Mouse (Mus musculus) myocyte (in vitro differentiated cells): ENCODE measurements at regions not wholly inside any gene's neighbourhood (a gene's known extent, or its start where the extent isn't known, plus 50 kb on each side); places are given as distances from the start of the nearest gene placed in this dataset.

Experiments
- CEBPB ChIP-seq: IDR thresholded peaks from 2 replicates; pipeline ENCODE4 v1.6.1; 2011; ENCODE audit warnings: mild to moderate bottlenecking, moderate library complexity; ENCODE audit not compliant: poor library complexity, insufficient read depth, severe bottlenecking
- E2F4 ChIP-seq: IDR thresholded peaks from one replicate; pipeline ENCODE4 v1.6.1; 2011; ENCODE audit warnings: mild to moderate bottlenecking, control low read depth, moderate library complexity; ENCODE audit not compliant: insufficient read depth
- MAX ChIP-seq: IDR thresholded peaks from one replicate; pipeline ENCODE4 v1.6.1; 2011; ENCODE audit warnings: low read depth, mild to moderate bottlenecking, control low read depth
- MYOD1 ChIP-seq, 3 experiments: IDR thresholded peaks; one replicate each; pipeline ENCODE4 v1.6.1; 2011; ENCODE audit warnings: control low read depth in 2 of 3, low read depth in 2 of 3, mild to moderate bottlenecking in 2 of 3, moderate library complexity in 1 of 3; ENCODE audit not compliant: insufficient read length in 2 of 3, control insufficient read depth in 1 of 3
- MYOG ChIP-seq, 3 experiments: IDR thresholded peaks; one replicate each; pipeline ENCODE4 v1.6.1; 2011; ENCODE audit warnings: control low read depth in 2 of 3, low read depth in 2 of 3, mild to moderate bottlenecking in 2 of 3; ENCODE audit not compliant: insufficient read length in 2 of 3, control insufficient read depth in 1 of 3, insufficient read depth in 1 of 3
- POLR2A ChIP-seq: IDR thresholded peaks from one replicate; pipeline ENCODE4 v1.6.1; 2011; ENCODE audit warnings: low read depth, mild to moderate bottlenecking, control low read depth, moderate library complexity; ENCODE audit not compliant: insufficient read length
- POLR2AphosphoS2 ChIP-seq: IDR thresholded peaks from one replicate; pipeline ENCODE4 v1.6.1; 2011; ENCODE audit warnings: low read depth, control low read depth; ENCODE audit not compliant: insufficient read length
- REST ChIP-seq: IDR thresholded peaks from one replicate; pipeline ENCODE4 v1.6.1; 2011; ENCODE audit warnings: mild to moderate bottlenecking, control low read depth, moderate library complexity; ENCODE audit not compliant: insufficient read depth, insufficient read length
- SRF ChIP-seq: IDR thresholded peaks from one replicate; pipeline ENCODE4 v1.6.1; 2011; ENCODE audit warnings: low read depth; ENCODE audit not compliant: control insufficient read depth, insufficient read length
- TCF12 ChIP-seq: IDR thresholded peaks from one replicate; pipeline ENCODE4 v1.6.1; 2011; ENCODE audit warnings: mild to moderate bottlenecking, control low read depth; ENCODE audit not compliant: poor library complexity, insufficient read depth, severe bottlenecking
- TCF3 ChIP-seq: IDR thresholded peaks from one replicate; pipeline ENCODE4 v1.6.1; 2011; ENCODE audit warnings: low read depth, control low read depth; ENCODE audit not compliant: insufficient read length
- USF1 ChIP-seq: IDR thresholded peaks from one replicate; pipeline ENCODE4 v1.6.1; 2011; ENCODE audit warnings: low read depth, mild to moderate bottlenecking, control low read depth, moderate library complexity

GRCm38 (mm10) chr16:57863206-57863860 lies 108.8 kb upstream of the Col8a1 start:
- no peak for TF ChIP-seq TCF3
- TF ChIP-seq POLR2A, result no peak
- TF ChIP-seq CEBPB, result no peak
- no peak for TF ChIP-seq MAX
- TF ChIP-seq TCF12, result no peak
- no peak for TF ChIP-seq SRF
- no peak for TF ChIP-seq MYOG (IDR thresholded peaks at IDR 0.05; ENCODE audit: control insufficient read depth in 1 of 3, insufficient read depth in 1 of 3, insufficient read length in 2 of 3, low read depth in 2 of 3)
- no peak for TF ChIP-seq MYOD1 (IDR thresholded peaks at IDR 0.05; ENCODE audit: control insufficient read depth in 1 of 3, insufficient read length in 2 of 3, low read depth in 2 of 3)
- no peak for TF ChIP-seq USF1
- TF ChIP-seq E2F4, result no peak
- TF ChIP-seq REST, result no peak
- no peak for TF ChIP-seq POLR2AphosphoS2
